10 mouse cellular contexts compared by ENCODE assay signal in the genomic region with DNA sequence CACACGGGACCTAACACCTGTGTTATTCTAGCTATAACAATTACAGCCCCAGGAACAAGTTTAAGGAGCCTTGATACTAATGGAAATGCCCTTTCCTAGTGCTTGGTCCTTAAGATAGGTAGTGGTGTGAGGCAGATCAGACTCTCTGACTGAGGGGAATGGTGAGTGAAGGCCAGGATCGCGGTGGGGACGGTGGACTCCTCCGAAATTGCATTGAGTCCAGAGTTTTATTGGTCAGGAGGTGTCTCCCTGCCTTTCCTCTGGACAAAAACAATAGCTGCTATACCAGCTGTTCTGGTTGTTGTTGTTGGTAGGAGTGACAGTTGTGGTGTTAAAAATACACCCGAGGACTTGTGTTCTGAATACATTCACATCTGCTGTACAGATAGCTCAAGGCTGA. TPM values are rescaled to one million over a fixed set of nuclear protein-coding genes. Genes with fewer than 3 reads are reported as not detected.
DNase-seq lines count a peak whose midpoint lies in the region; ATAC-seq and TF ChIP-seq lines count a peak whose summit lies in the region.
"Had no signal": no experiment of that assay in that cellular context is flagged by ENCODE, and none has a peak within 500 bp of the region (broad histone marks: within the 10 kb centered on the region; RNA-seq: fewer than 3 reads in every experiment).

No protein-coding gene starts in this region.

- H3K27ac ChIP-seq in heart, embryonic 14.5 days (replicated peaks in 1 of 2; ENCODE audit: control insufficient read depth in 1 of 2, insufficient read depth in 1 of 2, low read depth in 2 of 2, low read length in 2 of 2), result no peak overlapping the region
- peak overlapping the region; percentile 96 for H3K27ac ChIP-seq in hindbrain, embryonic 10.5 days
- H3K27ac ChIP-seq in midbrain, embryonic 11.5 days (ENCODE audit: low read depth, low read length), result no peak overlapping the region

- H3K9ac ChIP-seq in heart, embryonic 14.5 days (ENCODE audit: low read length), result peak overlapping the region; percentile 93
- H3K9ac ChIP-seq in midbrain, embryonic 11.5 days (ENCODE audit: low read length), result peak overlapping the region; percentile 88

- DNase-seq in heart, postnatal 36 days, result no peak
- no peak for DNase-seq in G1E (ENCODE audit: low spot score)
- DNase-seq in hindbrain, embryonic 10.5 days (ENCODE audit: low spot score), result no peak
- no peak for DNase-seq in midbrain, embryonic 11.5 days (ENCODE audit: low spot score, missing footprints)
- no peak for DNase-seq in urinary bladder, postnatal 10 days (ENCODE audit: low spot score)
- DNase-seq in embryo, embryonic 10 days (ENCODE audit: low spot score), result no peak
- no peak for DNase-seq in frontal cortex, adult 2 months (ENCODE audit: extremely low spot score in 1 of 2, low spot score in 1 of 2)
- DNase-seq: gastrocnemius, postnatal 14 days had no signal

- H3K27me3 ChIP-seq in heart, embryonic 14.5 days (ENCODE audit: control insufficient read depth, insufficient read depth, low read length), result no peaks in the 10 kb centered on the region
- peaks cover 11% of the 10 kb centered on the region for H3K27me3 ChIP-seq in G1E (ENCODE audit: insufficient read depth, low read length)
- no peaks in the 10 kb centered on the region for H3K27me3 ChIP-seq in hindbrain, embryonic 10.5 days (ENCODE audit: insufficient read depth, poor library complexity, severe bottlenecking)
- no peaks in the 10 kb centered on the region for H3K27me3 ChIP-seq in midbrain, embryonic 11.5 days (ENCODE audit: control insufficient read depth, insufficient read depth, low read length)
- H3K27me3 ChIP-seq: Patski had no signal

- intact Hi-C loops in heart, postnatal 36 days (cut with DNase I), result loop anchor here (1.0 to 5.0 kb wide), 3 partner anchors 26 to 68 kb away; no protein-coding TSS in a partner anchor

- peak overlapping the region; percentile 98 for H3K4me2 ChIP-seq in heart, embryonic 14.5 days (ENCODE audit: low read length)
- H3K4me2 ChIP-seq in midbrain, embryonic 11.5 days, result peak overlapping the region; percentile 70

- no peak for TF ChIP-seq CTCF in G1E (IDR thresholded peaks at IDR 0.05; ENCODE audit: low read depth, low read length)

- peaks cover 13 to 35% of the 10 kb centered on the region in 2 experiments for H3K4me1 ChIP-seq in heart, embryonic 14.5 days (ENCODE audit: control insufficient read depth in 2 of 2, insufficient read depth in 2 of 2, low read length in 2 of 2)
- H3K4me1 ChIP-seq in G1E (ENCODE audit: insufficient read depth, low read depth, low read length), result peaks cover 58% of the 10 kb centered on the region
- H3K4me1 ChIP-seq in hindbrain, embryonic 10.5 days (replicated peaks), result peaks cover 32% of the 10 kb centered on the region
- H3K4me1 ChIP-seq in midbrain, embryonic 11.5 days (ENCODE audit: control insufficient read depth, insufficient read depth, low read length), result peaks cover 15% of the 10 kb centered on the region

- peak overlapping the region; percentile 89 to 97 for H3K4me3 ChIP-seq in heart, embryonic 14.5 days (ENCODE audit: control insufficient read depth in 1 of 2, insufficient read depth in 1 of 2, low read depth in 1 of 2, low read length in 2 of 2)
- peak overlapping the region; percentile 81 for H3K4me3 ChIP-seq in G1E (ENCODE audit: low read depth, low read length)
- H3K4me3 ChIP-seq in hindbrain, embryonic 10.5 days, result peak overlapping the region; percentile 99
- peak overlapping the region; percentile 98 for H3K4me3 ChIP-seq in midbrain, embryonic 11.5 days (ENCODE audit: low read depth, low read length)

- WGBS in heart, embryonic 14.5 days, result 26% methylated on average over 6 of the region's 6 CpGs
- 33% methylated on average over 6 of the region's 6 CpGs for WGBS in hindbrain, embryonic 10.5 days
- WGBS in midbrain, embryonic 11.5 days, result 36% methylated on average over 6 of the region's 6 CpGs

- no peak for ATAC-seq in heart, embryonic 14.5 days (ENCODE audit: insufficient number of reproducible peaks, insufficient read depth, low FRiP score, low read depth)
- no peak for ATAC-seq in G1E (ENCODE audit: extremely low read depth, insufficient number of reproducible peaks, low FRiP score, poor library complexity, severe bottlenecking)
- no peak for ATAC-seq in midbrain, embryonic 11.5 days (ENCODE audit: low FRiP score)
- ATAC-seq: Patski had no signal

- no peaks in the 10 kb centered on the region for H3K36me3 ChIP-seq in heart, embryonic 14.5 days (ENCODE audit: control insufficient read depth, insufficient read depth, low read length)
- peaks cover 22% of the 10 kb centered on the region for H3K36me3 ChIP-seq in G1E (replicated peaks)
- no peaks in the 10 kb centered on the region for H3K36me3 ChIP-seq in hindbrain, embryonic 10.5 days
- no peaks in the 10 kb centered on the region for H3K36me3 ChIP-seq in midbrain, embryonic 11.5 days (ENCODE audit: control insufficient read depth, insufficient read depth, low read length)

- H3K9me3 ChIP-seq in heart, embryonic 14.5 days (ENCODE audit: control insufficient read depth, low read length), result no peaks in the 10 kb centered on the region
- H3K9me3 ChIP-seq in G1E (replicated peaks), result no peaks in the 10 kb centered on the region
- no peaks in the 10 kb centered on the region for H3K9me3 ChIP-seq in hindbrain, embryonic 10.5 days
- no peaks in the 10 kb centered on the region for H3K9me3 ChIP-seq in midbrain, embryonic 11.5 days (ENCODE audit: control insufficient read depth, low read length)

RNA-seq across cellular contexts. Expression of a gene that starts 1.3 kb away (rescaled TPM):
- polyA plus RNA-seq in heart, embryonic 14.5 days (2014; fragmentation: Nextera tagmentation; extraction: Ambion mirVana), result 24.7 and 29.4 TPM in 2 replicates
- 10 to 100 TPM; 51.1 to 56.3 TPM for total RNA-seq in heart, postnatal 36 days (2021)
- 58.8 and 61.5 TPM in 2 replicates for total RNA-seq in G1E (2014; fragmentation: Nextera tagmentation)
- 57.3 and 60.6 TPM in 2 replicates for total RNA-seq in G1E (2017)
- 15.2 and 20.2 TPM in 2 replicates for polyA plus RNA-seq in G1E (2012)
- polyA plus RNA-seq in hindbrain, embryonic 10.5 days (2016; fragmentation: Nextera tagmentation; extraction: Ambion mirVana), result 32.6 and 33.6 TPM in 2 replicates
- polyA plus RNA-seq in midbrain, embryonic 11.5 days (2014; fragmentation: Nextera tagmentation; extraction: Ambion mirVana), result 34.1 and 35.3 TPM in 2 replicates
- polyA plus RNA-seq in frontal cortex, adult 2 months (2012; rRNA removed), result 57.6 and 73.7 TPM in 2 replicates

RNA-seq across cellular contexts. Expression of a gene that starts 50.9 kb away (rescaled TPM):
- 0.97 and 1.1 TPM in 2 replicates for polyA plus RNA-seq in heart, embryonic 14.5 days (2014; fragmentation: Nextera tagmentation; extraction: Ambion mirVana)
- total RNA-seq in heart, postnatal 36 days (2021), result under 1 TPM; 0.19 to 0.44 TPM
- 0.19 TPM in 1 of 2 replicates, not detected in the other for total RNA-seq in G1E (2014; fragmentation: Nextera tagmentation)
- 0.82 and 1.0 TPM in 2 replicates for total RNA-seq in G1E (2017)
- polyA plus RNA-seq in G1E (2012), result not detected in 2 replicates
- 2.5 and 3.3 TPM in 2 replicates for polyA plus RNA-seq in hindbrain, embryonic 10.5 days (2016; fragmentation: Nextera tagmentation; extraction: Ambion mirVana)
- 1.2 and 1.5 TPM in 2 replicates for polyA plus RNA-seq in midbrain, embryonic 11.5 days (2014; fragmentation: Nextera tagmentation; extraction: Ambion mirVana)
- polyA plus RNA-seq in frontal cortex, adult 2 months (2012; rRNA removed), result 3.6 and 4.5 TPM in 2 replicates
